Mouse (Mus musculus): ENCODE measurements around the gene Vmn1r122. TPM values are rescaled to one million over a fixed set of nuclear protein-coding genes. Genes with fewer than 3 reads are reported as not detected.

Gene Vmn1r122
- not detected for polyA plus RNA-seq (2014; fragmentation: Illumina TruSeq; extraction: RNeasy Lipid Tissue Mini Kit (QIAGEN cat#74804); ENCODE audit: low read depth, low replicate concordance)

GRCm38 (mm10) chr7:21134028-21134427, at the start of gene Vmn1r122:
TSS of gene Vmn1r122 (minus strand) at chr7:21134128.

DNA sequence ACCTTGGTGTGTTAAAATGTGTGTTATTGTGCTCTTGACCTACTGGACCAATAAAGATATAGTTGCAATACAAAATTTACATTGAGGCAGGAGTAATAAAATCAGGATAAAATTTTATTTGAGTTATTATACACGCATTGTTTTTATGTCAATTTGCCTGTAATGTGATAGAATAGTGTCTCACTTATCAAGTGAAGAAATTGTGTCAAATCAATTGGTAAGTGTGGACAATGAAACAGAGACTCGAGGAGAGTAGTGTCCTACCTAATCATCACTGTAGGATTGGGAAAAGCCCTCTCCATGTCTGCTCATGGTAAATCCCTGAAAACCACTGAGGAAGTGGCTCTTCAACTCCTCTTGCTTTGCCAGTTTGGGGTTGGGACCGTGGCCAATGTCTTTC, 28.0 kb upstream of the Vmn1r122 start, which contains the start of gene Vmn1r123:
Vmn1r123 (plus strand) TSS at position 301 of the 400 bp plus-strand sequence.

GRCm38 (mm10) chr7:21098413-21098812, 35.5 kb downstream of the Vmn1r122 start, which contains the start of gene Vmn1r121:
TSS of gene Vmn1r121 (minus strand) at chr7:21098513.

Other genes starting within 250 kb of the Vmn1r122 start
- not detected for gene Vmn1r118, start 221.8 kb downstream of the Vmn1r122 start, polyA plus RNA-seq (2014; fragmentation: Illumina TruSeq; extraction: RNeasy Lipid Tissue Mini Kit (QIAGEN cat#74804); ENCODE audit: low read depth, low replicate concordance)
- gene Vmn1r119, start 121.7 kb downstream of the Vmn1r122 start, polyA plus RNA-seq (2014; fragmentation: Illumina TruSeq; extraction: RNeasy Lipid Tissue Mini Kit (QIAGEN cat#74804); ENCODE audit: low read depth, low replicate concordance) = not detected
- gene Vmn1r120, start 80.3 kb downstream of the Vmn1r122 start, polyA plus RNA-seq (2014; fragmentation: Illumina TruSeq; extraction: RNeasy Lipid Tissue Mini Kit (QIAGEN cat#74804); ENCODE audit: low read depth, low replicate concordance) = not detected
- not detected for gene Vmn1r121, start 35.6 kb downstream of the Vmn1r122 start, polyA plus RNA-seq (2014; fragmentation: Illumina TruSeq; extraction: RNeasy Lipid Tissue Mini Kit (QIAGEN cat#74804); ENCODE audit: low read depth, low replicate concordance)
- not detected for gene Vmn1r123, start 28.1 kb upstream of the Vmn1r122 start, polyA plus RNA-seq (2014; fragmentation: Illumina TruSeq; extraction: RNeasy Lipid Tissue Mini Kit (QIAGEN cat#74804); ENCODE audit: low read depth, low replicate concordance)
- not detected for gene Gm5157, start 56.3 kb upstream of the Vmn1r122 start, polyA plus RNA-seq (2014; fragmentation: Illumina TruSeq; extraction: RNeasy Lipid Tissue Mini Kit (QIAGEN cat#74804); ENCODE audit: low read depth, low replicate concordance)
- gene Vmn1r124, start 126.5 kb upstream of the Vmn1r122 start, polyA plus RNA-seq (2014; fragmentation: Illumina TruSeq; extraction: RNeasy Lipid Tissue Mini Kit (QIAGEN cat#74804); ENCODE audit: low read depth, low replicate concordance) = not detected
- gene Vmn1r125, start 138.1 kb upstream of the Vmn1r122 start, polyA plus RNA-seq (2014; fragmentation: Illumina TruSeq; extraction: RNeasy Lipid Tissue Mini Kit (QIAGEN cat#74804); ENCODE audit: low read depth, low replicate concordance) = not detected
- not detected for gene Vmn1r126, start 167.3 kb upstream of the Vmn1r122 start, polyA plus RNA-seq (2014; fragmentation: Illumina TruSeq; extraction: RNeasy Lipid Tissue Mini Kit (QIAGEN cat#74804); ENCODE audit: low read depth, low replicate concordance)
- gene Vmn1r127, start 185.7 kb upstream of the Vmn1r122 start, polyA plus RNA-seq (2014; fragmentation: Illumina TruSeq; extraction: RNeasy Lipid Tissue Mini Kit (QIAGEN cat#74804); ENCODE audit: low read depth, low replicate concordance) = not detected
- not detected for gene Vmn1r128, start 215.2 kb upstream of the Vmn1r122 start, polyA plus RNA-seq (2014; fragmentation: Illumina TruSeq; extraction: RNeasy Lipid Tissue Mini Kit (QIAGEN cat#74804); ENCODE audit: low read depth, low replicate concordance)
- gene Vmn1r129, start 227.2 kb upstream of the Vmn1r122 start, polyA plus RNA-seq (2014; fragmentation: Illumina TruSeq; extraction: RNeasy Lipid Tissue Mini Kit (QIAGEN cat#74804); ENCODE audit: low read depth, low replicate concordance) = not detected